Mouse (Mus musculus): ENCODE measurements around the gene Tax1bp1.

Gene Tax1bp1

DNA sequence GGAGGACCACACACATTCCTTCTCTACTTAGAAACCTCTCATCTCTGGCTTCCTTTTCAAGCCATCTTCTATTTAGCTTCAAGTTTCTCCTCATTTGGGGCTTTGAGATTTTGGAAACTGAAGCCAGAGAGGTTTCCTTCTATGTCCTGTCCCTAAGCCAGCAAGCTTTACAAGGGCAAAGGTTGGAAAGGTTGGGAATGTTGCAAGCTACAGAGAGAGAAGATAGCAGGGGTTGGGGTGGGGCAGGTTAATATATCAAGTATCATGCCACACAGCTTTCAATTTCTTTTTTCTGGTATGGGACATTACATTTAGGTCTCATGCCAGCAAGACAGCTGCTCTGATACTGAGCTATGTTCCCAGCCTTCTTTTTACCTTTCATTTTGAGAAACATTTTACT is 8.2 kb upstream of the Tax1bp1 start:
- DNase-seq (ENCODE audit: low spot score in 2 of 2): no peak

DNA sequence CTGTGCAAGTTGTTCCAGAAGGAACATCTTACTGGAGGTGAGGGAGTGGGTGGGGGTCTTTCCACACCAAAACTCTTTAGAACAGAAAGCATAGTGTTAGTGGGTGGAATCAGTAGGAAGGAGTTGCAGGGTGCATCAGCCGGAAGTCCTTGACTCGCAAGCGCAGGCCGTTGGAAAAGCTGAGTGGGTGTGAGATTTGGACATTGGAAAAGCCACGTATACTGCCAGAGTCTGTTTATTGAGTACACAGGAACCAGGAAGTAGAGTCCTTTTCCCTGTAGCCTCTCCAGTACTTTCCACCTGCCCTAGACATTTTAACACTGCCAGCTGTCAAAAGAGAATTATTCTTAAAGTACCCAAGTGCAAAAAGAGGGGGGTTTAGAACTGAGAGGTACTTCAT is 5.7 kb upstream of the Tax1bp1 start:
- DNase-seq (ENCODE audit: low spot score in 2 of 2): no peak

DNA sequence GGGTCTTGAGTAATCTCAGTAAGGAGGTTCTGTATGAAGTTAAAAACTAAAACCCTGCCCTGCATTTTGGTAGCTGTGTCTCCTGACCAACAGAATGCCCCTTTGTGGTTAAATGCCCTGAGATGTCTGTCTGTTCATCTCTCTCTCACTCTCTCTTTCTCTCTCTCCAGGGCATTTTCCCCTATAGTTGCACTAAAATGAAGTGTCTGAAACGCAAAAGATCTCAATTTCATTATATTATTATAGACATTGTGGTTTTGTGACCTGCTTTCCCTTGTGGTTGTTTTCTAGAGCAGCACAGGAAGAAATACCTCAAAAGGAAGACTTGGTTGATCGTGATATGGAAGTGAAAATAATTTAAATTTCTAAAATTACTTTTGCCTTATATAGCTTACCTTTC is 966 bp upstream of the Tax1bp1 start:
- no peak for DNase-seq (ENCODE audit: low spot score in 2 of 2)

DNA sequence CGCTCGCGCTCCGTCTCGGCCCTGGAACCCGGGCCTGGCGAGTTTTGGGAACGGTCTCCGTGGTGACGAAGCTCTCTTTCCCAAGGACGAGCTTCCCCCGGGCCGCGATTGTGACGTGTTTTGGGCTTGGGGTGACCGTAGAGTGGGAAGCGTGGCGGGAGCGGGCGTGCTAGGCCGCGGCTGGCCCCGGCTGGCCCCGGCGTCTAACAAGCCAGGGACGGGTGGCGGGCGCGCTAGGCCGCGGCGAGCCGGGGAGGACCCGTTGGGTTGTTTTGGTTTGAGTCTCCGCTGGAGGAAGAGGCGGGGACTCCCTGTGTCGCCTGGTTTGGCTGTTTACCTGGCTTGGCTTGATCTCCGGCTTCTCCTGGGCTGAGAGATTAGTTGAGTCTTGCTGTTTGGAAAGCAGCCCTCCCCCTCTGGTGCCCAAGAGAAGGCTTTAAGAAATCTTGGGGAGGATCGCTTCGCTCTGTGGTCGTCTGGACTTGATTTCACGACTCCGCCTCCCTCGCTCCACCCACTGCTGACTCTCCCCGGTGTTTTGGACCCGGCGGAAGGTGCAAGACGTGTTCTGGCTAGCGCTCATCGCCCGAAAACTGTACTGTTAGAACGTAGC is 474 bp downstream of the Tax1bp1 start:
- peak; percentile 70 to 72 for DNase-seq (ENCODE audit: low spot score in 2 of 2)

DNA sequence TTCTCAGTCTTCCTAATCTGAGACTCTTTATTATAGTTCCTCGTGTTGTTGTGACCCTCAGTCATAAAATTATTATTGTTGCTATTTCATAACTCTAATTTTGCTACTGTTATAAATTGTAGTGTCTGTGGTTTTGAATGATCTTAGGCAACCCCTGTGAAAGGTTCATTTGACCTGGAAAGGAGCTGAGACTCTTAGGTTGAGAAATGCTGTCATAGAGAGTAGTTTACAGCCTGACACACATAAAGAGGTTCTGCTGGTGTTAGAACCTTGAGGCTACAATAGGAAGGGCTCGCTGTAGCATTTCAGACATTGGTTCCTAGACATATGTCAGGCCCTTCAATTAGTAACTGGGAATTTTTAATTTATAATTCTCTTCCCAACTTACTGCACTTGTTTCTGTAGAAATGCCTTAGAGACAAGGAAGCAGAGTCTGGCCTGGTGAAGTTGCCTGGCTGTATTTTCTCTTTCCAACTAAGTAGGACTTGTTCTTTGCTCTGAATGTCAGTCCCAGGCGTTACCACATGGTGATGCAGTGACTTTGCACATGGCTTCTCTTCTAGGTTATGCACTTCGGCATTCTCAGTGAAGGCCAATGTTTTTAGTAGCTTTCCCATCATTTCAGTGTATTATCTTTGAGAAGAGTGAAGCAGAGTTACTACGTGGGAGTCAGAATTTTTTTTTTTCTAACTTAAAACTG is 4.1 kb downstream of the Tax1bp1 start:
- DNase-seq (ENCODE audit: low spot score in 2 of 2): no peak

DNA sequence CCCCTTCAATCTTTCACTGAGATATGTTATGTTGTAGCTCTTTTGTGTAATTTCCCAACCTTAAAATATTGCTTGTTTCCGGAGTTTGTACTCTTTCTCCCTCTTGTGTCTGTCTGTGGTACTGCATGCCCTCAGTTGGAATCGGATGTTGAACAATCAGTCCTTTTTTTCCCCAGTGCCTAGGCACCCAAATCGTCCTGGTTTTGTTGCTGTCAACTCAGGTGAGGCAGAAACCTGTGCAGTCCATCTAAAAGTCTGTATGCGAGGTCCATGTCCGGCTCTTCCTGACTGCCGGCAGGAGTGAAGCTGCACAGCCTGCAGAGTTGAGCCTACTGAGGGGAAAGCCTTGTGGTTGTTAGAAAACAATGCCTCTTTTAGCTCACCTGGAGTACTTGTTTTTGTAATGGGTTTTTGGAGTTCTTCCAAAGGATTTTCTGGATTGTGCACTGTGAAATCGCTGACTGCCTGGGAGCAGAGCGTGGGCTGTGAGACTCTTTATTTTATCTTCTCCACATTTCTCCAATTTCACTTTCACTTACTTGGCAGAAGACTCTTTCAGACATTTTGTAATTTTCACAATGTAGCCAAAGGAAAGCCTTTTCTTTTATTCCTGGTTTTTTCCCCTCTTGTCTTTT is 11.4 kb downstream of the Tax1bp1 start:
- DNase-seq (ENCODE audit: low spot score in 2 of 2): peak in 1 of 2 experiments; percentile 52

DNA sequence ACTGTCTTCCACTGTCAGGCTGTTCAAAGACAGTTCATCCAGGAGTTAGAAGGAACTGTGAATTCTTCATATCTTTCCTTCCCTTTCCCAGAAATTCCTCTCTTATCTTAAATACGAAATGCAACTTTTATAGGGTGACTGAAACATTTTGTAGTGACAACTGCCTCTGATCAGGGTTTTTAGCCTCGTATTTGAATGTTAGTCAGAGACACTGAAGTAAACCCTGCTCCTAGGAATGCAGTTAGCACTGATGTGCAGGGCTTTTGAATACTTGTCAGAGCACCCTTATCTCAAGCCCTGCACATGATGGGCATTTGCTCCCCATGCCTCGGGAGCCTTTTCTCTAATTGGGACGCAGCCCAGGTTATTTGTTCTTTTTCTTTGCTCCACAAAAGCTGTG is 16.8 kb downstream of the Tax1bp1 start:
- no peak for DNase-seq (ENCODE audit: low spot score in 2 of 2)

DNA sequence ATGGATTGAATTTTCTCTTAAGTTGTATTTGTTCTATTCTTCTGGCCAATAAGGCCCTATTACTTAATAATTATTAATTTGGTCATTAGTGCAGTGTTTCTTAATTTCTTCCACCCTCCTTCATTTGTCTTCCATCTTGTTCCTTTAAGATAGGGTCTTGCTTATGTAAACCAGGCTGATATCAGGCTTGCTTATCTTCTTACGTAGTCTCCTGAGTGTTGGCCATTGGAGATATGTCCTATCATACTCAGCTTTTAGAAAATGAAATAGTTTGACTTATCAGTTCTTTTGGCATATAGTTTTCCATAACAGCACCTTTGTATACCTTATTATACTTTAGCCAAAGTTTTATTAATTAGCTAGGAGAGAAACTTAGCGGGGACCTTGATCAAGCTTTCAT is 21.1 kb downstream of the Tax1bp1 start:
- DNase-seq (ENCODE audit: low spot score in 2 of 2): no peak

DNA sequence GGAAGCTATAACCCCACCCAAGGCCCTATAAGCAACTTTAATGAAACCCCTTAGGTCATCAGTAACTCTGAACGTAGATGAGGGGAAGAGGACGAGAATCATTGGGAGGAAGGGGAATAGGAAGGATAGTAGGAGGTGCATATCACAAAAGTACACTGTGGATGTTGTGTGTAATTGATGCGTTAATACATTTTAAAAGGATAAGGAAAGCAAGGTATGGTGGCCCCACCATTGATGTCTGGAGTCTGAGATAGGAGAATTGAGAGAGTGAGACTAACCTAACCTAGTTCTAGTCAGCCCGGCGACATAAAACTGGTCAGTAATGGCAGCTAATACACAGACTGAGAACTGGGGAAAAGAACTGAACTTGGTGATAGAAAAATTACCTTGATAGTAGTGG is 39.3 kb downstream of the Tax1bp1 start:
- no peak for DNase-seq (ENCODE audit: low spot score in 2 of 2)

DNA sequence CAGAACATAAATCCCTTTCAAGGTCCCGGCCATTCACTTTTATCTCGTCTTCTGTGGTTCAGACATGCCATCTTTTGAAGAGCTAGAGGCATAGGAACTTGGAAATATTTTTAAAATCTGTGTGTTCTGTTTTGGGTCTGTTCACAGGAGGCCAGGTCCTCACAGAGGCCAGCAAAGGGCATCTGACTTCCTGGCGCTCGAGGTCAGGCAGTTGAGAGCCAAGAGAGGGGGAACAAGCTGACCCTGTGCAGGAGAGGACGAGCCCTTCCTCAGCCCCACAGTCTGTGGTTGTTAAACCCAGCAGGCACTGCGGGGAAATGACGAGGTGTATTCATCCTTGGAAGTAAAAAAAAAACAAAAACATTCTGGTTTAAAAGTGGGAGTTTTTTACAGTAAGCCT is 51.7 kb downstream of the Tax1bp1 start:
- DNase-seq (ENCODE audit: low spot score in 2 of 2): no peak

DNA sequence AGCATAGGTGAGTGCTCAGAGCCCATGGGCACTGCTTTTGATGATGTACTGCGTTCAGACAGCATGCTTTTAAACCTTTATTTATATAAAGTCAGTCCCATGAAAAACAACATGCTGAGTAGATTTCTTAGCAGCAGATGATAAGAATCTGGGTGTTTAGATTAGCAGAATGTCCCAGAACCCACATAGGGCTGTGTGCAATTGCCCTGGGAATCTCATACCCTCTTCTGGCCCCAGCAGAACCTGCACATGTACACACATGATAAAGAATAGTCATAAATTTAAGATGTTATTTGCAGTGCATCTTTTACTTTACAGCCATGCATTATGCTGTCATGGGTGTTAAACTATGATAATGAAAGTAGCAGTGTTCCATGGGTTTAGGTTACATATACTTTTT is 57.3 kb downstream of the Tax1bp1 start:
- no peak for DNase-seq (ENCODE audit: low spot score in 2 of 2)

DNA sequence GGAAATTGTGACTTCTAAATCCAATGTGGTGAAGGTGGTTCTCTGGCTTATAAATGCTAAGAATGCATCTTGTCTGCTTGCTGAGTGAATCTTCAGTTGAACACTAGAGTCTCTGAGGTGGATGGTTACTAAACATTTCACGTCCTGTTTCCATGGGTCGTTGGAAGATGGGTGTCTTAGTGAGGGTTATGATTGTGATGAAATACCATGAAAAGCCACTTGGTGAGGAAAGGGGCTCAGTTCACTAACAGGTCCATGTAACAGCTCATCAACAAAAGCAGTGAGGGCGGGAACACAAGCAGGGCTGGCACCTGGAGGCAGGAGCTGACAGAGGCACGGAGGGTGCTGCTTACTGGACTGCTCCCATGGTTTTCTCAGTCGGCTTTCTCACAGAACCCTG is 59.6 kb downstream of the Tax1bp1 start:
- no peak for DNase-seq (ENCODE audit: low spot score in 2 of 2)

DNA sequence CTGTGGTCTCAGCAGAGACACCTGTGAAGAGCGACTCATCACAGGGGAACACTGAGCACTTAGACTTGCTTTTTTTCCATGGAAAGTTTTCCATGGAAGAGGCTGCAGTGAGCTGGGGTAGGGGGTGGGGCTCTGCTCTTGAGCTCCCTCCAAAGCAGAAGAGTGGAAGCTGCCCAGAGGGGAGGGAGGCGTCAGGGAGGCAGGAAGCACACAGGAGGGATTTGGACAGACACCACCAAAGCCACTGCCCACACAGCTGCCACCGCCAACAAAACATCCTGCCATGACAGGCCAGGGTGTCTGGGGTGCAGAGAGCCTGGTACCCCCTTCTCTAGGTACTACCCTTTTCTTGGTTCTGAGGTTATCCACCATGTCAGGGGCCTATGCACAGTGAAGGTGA is 61.8 kb downstream of the Tax1bp1 start:
- no peak for DNase-seq (ENCODE audit: low spot score in 2 of 2)

DNA sequence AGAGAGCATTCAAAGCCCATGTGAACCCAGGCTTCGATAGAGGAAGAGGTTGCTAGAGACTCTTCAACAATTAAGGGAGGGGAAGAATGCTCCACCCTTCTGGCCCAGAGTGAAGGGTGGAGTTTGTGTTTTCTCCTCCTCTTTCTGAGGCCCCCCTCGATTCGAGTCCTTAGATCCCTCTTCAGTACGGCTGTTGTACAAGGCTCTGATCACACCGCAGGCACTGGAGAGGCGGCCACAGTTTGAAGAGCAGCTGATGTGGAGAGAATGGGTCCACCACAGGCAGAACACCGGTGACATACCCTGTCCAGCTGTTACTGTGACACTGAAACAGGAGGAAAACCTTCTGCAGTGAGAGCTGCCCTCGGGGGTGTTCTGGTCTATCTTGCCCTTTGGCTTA is 62.4 kb downstream of the Tax1bp1 start:
- DNase-seq (ENCODE audit: low spot score in 2 of 2): no peak

DNA sequence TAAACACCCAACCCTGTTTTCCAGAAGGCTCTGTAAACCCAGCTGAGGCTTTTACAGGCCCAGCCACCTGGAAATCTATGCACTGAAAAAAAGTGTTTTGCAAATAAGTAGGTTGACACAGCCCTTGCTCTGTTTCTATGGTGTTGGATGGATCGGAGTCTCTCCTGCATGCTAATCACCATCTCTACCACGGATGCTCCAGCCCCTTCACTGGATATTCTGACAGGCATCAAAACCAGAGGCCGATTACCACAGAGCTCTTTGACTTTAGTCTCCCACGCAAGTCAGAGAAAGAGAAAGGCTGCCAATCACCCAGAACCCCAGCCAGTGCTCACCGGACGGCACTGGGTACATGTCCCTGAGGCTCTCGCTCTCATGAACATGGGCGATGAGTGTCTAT is 63.5 kb downstream of the Tax1bp1 start:
- DNase-seq (ENCODE audit: low spot score in 2 of 2): no peak

DNA sequence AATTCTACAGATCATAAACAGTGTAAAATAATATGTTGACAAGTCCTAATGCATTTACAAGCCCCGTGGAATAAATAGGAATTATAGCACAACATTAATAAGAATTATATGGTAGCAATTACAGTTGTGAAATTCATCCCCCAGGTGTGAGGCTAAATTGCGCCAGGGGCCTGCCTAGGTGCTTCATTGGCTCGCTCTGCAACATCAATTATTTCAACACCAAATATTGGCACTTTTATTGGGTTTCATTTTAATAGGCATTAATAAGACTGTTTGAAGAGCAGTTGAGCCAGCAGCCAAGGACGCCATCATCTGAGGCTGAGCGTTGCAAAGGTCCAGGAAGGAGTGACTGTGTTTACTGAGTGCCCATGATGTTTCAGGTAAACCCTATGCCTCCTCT is 65.0 kb downstream of the Tax1bp1 start:
- DNase-seq (ENCODE audit: low spot score in 2 of 2): no peak

DNA sequence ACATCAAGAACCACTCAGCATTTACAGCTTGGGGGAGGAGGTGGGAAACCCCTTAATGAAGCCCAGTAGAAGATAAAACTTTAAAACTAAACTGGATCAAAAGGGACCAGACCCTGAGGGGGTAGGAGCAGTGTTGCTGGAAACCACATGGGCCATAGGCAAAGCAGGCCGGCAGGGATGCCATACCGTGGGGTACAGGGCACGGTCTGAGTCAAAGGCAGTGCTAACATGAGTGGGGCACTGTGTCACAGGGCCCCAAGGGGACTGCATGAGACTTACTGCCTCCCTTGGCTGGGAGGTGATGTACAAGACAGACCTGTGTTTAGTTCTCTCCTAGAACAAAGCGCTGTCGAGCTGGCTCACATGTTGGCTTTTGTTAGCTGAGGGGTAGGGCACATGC is 66.0 kb downstream of the Tax1bp1 start:
- no peak for DNase-seq (ENCODE audit: low spot score in 2 of 2)

DNA sequence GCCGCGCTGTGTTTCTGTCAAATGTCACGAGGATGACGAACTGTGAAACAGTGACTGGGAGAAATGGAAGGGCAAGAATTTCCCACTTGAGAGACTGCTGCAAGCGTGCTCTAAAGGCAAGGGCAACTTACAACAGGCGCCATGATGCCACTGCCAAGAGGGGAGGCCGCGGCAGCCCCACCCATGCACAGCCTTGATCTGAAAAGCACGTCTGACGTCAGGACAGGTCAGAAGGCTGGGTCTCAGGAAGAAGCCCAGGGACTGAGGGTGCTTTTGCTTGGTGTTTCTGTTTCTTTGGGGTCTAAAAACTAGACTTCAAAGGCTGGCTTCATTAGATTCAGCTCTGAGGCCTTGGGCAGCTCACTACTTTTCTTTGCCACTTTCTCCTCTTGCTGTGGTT is 76.8 kb downstream of the Tax1bp1 start:
- DNase-seq (ENCODE audit: low spot score in 2 of 2): no peak

DNA sequence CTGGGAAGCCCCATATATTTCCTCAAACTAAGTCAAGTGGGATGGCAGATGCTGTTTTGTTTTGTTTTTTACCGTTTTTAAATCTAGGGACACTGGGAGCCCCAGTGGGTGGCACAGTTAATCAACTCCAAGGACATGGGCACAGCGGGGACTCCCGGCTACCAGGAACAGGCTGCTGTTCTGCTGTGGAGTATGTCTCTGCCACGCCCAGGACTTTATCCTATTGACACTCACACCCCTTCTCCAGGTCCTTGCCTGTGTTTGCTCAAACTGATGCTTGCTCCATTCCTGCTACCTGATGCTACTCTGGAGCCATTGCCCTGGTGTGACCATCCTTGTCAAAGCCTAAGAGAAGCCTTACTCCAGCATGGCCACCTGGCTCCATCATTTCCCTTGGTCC is 77.3 kb downstream of the Tax1bp1 start:
- no peak for DNase-seq (ENCODE audit: low spot score in 2 of 2)

DNA sequence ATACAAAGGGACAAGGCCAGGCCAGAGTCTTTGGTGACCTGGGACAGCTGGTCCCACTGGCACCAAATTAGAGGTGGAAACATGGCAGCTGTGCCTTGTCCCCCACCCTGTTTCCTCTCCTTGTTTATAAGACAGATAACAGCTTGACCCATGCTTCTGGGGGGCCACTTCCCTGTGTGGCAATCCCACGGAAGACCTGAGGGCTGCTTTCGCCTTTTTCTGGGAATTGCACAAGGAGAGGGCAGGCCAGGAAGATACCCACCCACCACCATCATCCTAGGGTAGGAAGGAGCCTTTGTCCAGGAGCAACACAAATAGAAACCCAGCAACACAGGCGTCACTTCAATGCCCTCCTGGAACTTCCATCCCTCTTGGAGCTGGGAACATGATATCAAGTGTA is 78.9 kb downstream of the Tax1bp1 start:
- DNase-seq (ENCODE audit: low spot score in 2 of 2): no peak

DNA sequence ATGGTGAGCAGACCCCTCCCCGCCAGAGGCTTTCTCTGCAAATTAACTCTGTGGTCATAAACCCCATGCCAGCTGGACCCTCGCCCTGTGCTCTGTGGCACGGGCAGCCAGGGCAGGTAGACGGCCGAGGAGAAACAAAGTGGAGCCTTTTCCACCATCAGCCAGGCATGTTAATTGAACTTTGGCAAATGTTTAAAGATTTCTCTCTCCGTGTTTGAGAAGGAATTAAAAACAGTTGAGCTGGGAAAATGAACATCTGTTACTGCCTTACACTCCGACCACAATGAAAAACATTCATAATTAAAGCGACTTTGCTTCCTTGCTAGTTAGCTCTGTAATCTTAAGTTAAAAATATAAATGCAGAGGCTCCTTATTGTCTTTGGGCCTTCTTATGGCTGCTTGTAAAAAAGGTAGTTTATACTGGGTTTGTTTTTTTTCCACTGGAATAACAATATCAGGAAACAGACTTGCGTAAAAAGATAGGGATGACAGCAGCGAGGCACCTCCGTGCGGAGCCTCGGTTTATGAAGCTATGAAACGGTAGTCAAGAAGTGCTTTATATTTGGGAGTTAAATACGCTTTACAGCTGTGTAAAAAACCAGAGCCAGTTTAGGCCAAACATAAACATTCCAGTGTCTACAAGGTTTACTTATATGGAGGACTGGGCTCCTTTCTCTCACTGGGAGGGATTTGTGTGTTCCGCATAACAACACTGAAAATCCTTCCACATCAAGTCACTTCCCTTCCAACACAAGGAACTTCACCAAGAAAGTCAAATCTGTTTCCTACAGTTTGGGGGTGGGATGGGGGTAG is 81.7 kb downstream of the Tax1bp1 start:
- DNase-seq (ENCODE audit: low spot score in 2 of 2): no peak

DNA sequence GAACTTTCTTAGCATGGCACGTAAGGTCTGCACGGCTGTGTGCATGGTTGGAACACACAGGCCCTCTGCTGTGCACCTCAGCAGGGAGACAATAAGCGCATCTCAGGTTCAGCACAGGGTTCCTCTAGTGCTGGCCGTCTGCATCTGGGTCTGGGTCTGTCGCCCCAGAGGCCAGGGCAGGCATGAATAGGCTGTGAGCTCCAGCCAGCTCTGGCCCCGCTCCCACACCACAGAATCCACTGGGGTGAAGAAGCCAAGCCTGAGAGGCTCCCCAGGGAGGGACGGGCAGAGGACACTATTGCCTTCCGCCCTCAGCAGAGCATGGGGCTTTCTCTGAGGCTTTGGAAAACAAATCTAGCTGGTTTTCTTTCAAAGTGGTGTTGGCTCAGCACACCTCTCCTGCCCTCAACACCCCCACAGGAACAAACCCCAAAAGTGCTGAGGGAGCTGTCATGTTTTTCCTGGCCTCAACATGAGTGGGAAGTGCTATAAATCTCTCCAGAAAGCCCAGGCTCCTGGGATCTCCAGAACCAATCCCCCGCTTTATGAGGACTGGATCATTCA is 82.6 kb downstream of the Tax1bp1 start:
- DNase-seq (ENCODE audit: low spot score in 2 of 2): no peak
